Mouse (Mus musculus) heart, embryonic 15.5 days (tissue): ENCODE data around the gene Aqp2. TPM values are rescaled to one million over a fixed set of nuclear protein-coding genes. Genes with fewer than 3 reads are reported as not detected.

Source experiments
- ATAC-seq: fragments of 200-750 bp; cut with Nextera tagmentation; replicated peaks from 2 replicates; pipeline ENCODE4 v1.8.0; 2017; ENCODE audit warnings: low read depth, moderate TSS enrichment; ENCODE audit not compliant: insufficient number of reproducible peaks, insufficient read depth, low FRiP score
- H3K27ac ChIP-seq: fragments of 300-500 bp; sonication (generic); 2 replicates; pipeline ENCODE4 v1.5.1; 2015; ENCODE audit warnings: mild to moderate bottlenecking, inconsistent platforms
- H3K27me3 ChIP-seq: fragments of 300-500 bp; sonication (generic); 2 replicates; pipeline ENCODE4 v1.6.1; 2015; ENCODE audit warnings: inconsistent platforms
- H3K36me3 ChIP-seq: fragments of 300-500 bp; sonication (generic); 2 replicates; pipeline ENCODE4 v1.6.1; 2015; ENCODE audit warnings: mild to moderate bottlenecking, inconsistent platforms
- H3K4me1 ChIP-seq: fragments of 300-500 bp; sonication (generic); replicated peaks from 2 replicates; pipeline ENCODE4 v1.6.1; 2015; ENCODE audit warnings: inconsistent platforms
- H3K4me2 ChIP-seq: fragments of 300-500 bp; sonication (generic); 2 replicates; pipeline ENCODE4 v1.6.1; 2015; ENCODE audit warnings: inconsistent platforms, mild to moderate bottlenecking, moderate library complexity
- H3K4me3 ChIP-seq: fragments of 300-500 bp; sonication (generic); 2 replicates; pipeline ENCODE4 v1.5.1; 2015; ENCODE audit warnings: mild to moderate bottlenecking, inconsistent platforms
- H3K9ac ChIP-seq: fragments of 300-500 bp; sonication (generic); 2 replicates; pipeline ENCODE4 v1.6.1; 2015; ENCODE audit warnings: mild to moderate bottlenecking, inconsistent platforms
- H3K9me3 ChIP-seq: fragments of 300-500 bp; sonication (generic); replicated peaks from 2 replicates; pipeline ENCODE4 v1.6.1; 2016; ENCODE audit warnings: inconsistent platforms
- polyA plus RNA-seq: library from polyadenylated mRNA; unstranded; fragments of >200 nt; fragmentation: Nextera tagmentation; extraction: Ambion mirVana; gene quantifications from 2 replicates; pipeline ENCODE4 v1.2.1, GENCODE M21; 2015

Gene Aqp2
- polyA plus RNA-seq, 1 experiment from 2014 or later: not detected

- H3K9ac ChIP-seq: no peak overlapping the region
- ATAC-seq: no peak
- H3K36me3 ChIP-seq: peaks cover 87% of the 10 kb centered on the region
- no peaks in the 10 kb centered on the region for H3K9me3 ChIP-seq
- H3K4me1 ChIP-seq: no peaks in the 10 kb centered on the region
- H3K27ac ChIP-seq: no peak overlapping the region
- H3K4me2 ChIP-seq: no peak overlapping the region
- H3K4me3 ChIP-seq: no peak overlapping the region
- no peaks in the 10 kb centered on the region for H3K27me3 ChIP-seq
Observed at GRCm38 (mm10) chr15:99631618-99632017, 52.8 kb downstream of the Aqp2 start.

Other genes starting within 250 kb of the Aqp2 start
- 14.0 and 17.8 TPM in 2 replicates for gene Fmnl3, start 208.6 kb upstream of the Aqp2 start, polyA plus RNA-seq
- 221 and 295 TPM in 2 replicates for gene Tmbim6, start 186.2 kb upstream of the Aqp2 start, polyA plus RNA-seq
- 6.8 and 8.0 TPM in 2 replicates for gene Nckap5l, start 121.3 kb upstream of the Aqp2 start, polyA plus RNA-seq
- gene Bcdin3d, start 104.3 kb upstream of the Aqp2 start, polyA plus RNA-seq: 10.8 and 11.7 TPM in 2 replicates
- gene Faim2, start 50.9 kb upstream of the Aqp2 start, polyA plus RNA-seq: 0.28 and 0.33 TPM in 2 replicates
- gene Aqp5, start 11.7 kb downstream of the Aqp2 start, polyA plus RNA-seq: 0.72 and 2.7 TPM in 2 replicates
- gene Aqp6, start 22.3 kb downstream of the Aqp2 start, polyA plus RNA-seq: not detected in 2 replicates
- gene Racgap1, start 72.6 kb downstream of the Aqp2 start, polyA plus RNA-seq: 112 and 125 TPM in 2 replicates
- gene Asic1, start 91.3 kb downstream of the Aqp2 start, polyA plus RNA-seq: 1.4 and 2.4 TPM in 2 replicates
- gene Smarcd1, start 123.1 kb downstream of the Aqp2 start, polyA plus RNA-seq: 17.7 and 24.7 TPM in 2 replicates
- gene Gm17349, start 126.4 kb downstream of the Aqp2 start, polyA plus RNA-seq: not detected in 2 replicates
- 1.6 and 2.2 TPM in 2 replicates for gene Gpd1, start 138.5 kb downstream of the Aqp2 start, polyA plus RNA-seq
- 185 and 187 TPM in 2 replicates for gene Cox14, start 146.6 kb downstream of the Aqp2 start, polyA plus RNA-seq
- 47.6 and 51.1 TPM in 2 replicates for gene Cers5, start 193.8 kb downstream of the Aqp2 start, polyA plus RNA-seq